Mouse (Mus musculus) lung, embryonic 16.5 days (tissue): ENCODE data around the gene Adad1. TPM values are rescaled to one million over a fixed set of nuclear protein-coding genes. Genes with fewer than 3 reads are reported as not detected.

ENCODE experiments used
- ATAC-seq: fragments of 200-750 bp; cut with Nextera tagmentation; 2 replicates; pipeline ENCODE4 v1.8.0; 2017; ENCODE audit warnings: low read depth, mild to moderate bottlenecking, moderate library complexity
- H3K27ac ChIP-seq: fragments of 300-500 bp; sonication (generic); 2 replicates; pipeline ENCODE4 v1.5.1; 2014; ENCODE audit warnings: mild to moderate bottlenecking, control low read depth, low read length
- H3K27me3 ChIP-seq: fragments of 300-500 bp; sonication (generic); 2 replicates; pipeline ENCODE4 v1.6.1; 2014; ENCODE audit warnings: low read depth, low read length, mixed read lengths; ENCODE audit not compliant: control insufficient read depth, insufficient read depth
- H3K36me3 ChIP-seq: fragments of 300-500 bp; sonication (generic); 2 replicates; pipeline ENCODE4 v1.6.1; 2014; ENCODE audit warnings: low read length; ENCODE audit not compliant: control insufficient read depth, insufficient read depth
- H3K4me1 ChIP-seq: fragments of 300-500 bp; sonication (generic); replicated peaks from 2 replicates; pipeline ENCODE4 v1.6.1; 2014; ENCODE audit warnings: low read length, mixed read lengths; ENCODE audit not compliant: control insufficient read depth, insufficient read depth
- H3K4me2 ChIP-seq: fragments of 300-500 bp; sonication (generic); 2 replicates; pipeline ENCODE4 v1.6.1; 2014; ENCODE audit warnings: low read depth, low read length, control low read depth
- H3K4me3 ChIP-seq: fragments of 300-500 bp; sonication (generic); 2 replicates; pipeline ENCODE4 v1.5.1; 2014; ENCODE audit warnings: mild to moderate bottlenecking, low read length, control low read depth
- H3K9ac ChIP-seq: fragments of 300-500 bp; sonication (generic); 2 replicates; pipeline ENCODE4 v1.6.1; 2014; ENCODE audit warnings: low read length, control low read depth
- H3K9me3 ChIP-seq: fragments of 300-500 bp; sonication (generic); 2 replicates; pipeline ENCODE4 v1.6.1; 2016; ENCODE audit warnings: low read length; ENCODE audit not compliant: control insufficient read depth
- WGBS: fragments of 180-500 bp; shearing (Covaris S2); extraction: QIAGEN DNeasy Blood & Tissue Kit; methylation state at CpG from one replicate; pipeline ENCODE4 v1.1.7; 2014; 5-methylcytosine and 5-hydroxymethylcytosine counted together
- polyA plus RNA-seq: library from polyadenylated mRNA; unstranded; fragments of >200 nt; fragmentation: Nextera tagmentation; extraction: Ambion mirVana; gene quantifications from 2 replicates; pipeline ENCODE4 v1.2.1, GENCODE M21; 2015

Adad1 gene
- polyA plus RNA-seq, 1 experiment from 2014 or later: 0.41 TPM

DNA sequence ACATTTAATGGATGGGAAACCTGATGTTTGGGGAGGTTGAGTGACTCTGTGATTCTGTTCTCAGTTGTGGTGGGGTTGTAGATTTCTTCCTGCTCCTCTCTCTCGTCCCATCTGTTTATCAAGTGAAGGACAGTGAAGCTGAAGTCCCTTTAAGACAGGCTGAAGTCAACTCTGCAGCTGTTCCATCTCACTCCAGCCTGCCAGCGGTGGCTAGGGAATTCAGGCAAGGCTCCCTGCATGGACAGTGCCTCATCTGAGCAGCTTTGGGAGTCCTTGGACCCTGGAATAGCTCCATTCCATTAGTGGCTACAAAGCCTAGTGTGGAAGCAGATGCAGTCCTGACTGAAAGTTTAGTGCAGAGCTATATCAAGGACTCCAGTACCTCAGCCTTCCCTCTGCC, 65.7 kb downstream of the Adad1 start:
- no peaks in the 10 kb centered on the region for H3K36me3 ChIP-seq
- H3K4me2 ChIP-seq: no peak overlapping the region
- no peaks in the 10 kb centered on the region for H3K4me1 ChIP-seq
- H3K9me3 ChIP-seq: no peaks in the 10 kb centered on the region
- 36% methylated on average over 2 of the region's 2 CpGs for WGBS
- no peak overlapping the region for H3K27ac ChIP-seq
- H3K4me3 ChIP-seq: no peak overlapping the region
- peak; percentile 51; the same call in 1 of the 2 replicates for ATAC-seq
- no peaks in the 10 kb centered on the region for H3K27me3 ChIP-seq
- no peak overlapping the region for H3K9ac ChIP-seq

GRCm38 (mm10) chr3:37137231-37137630, 73.9 kb downstream of the Adad1 start:
- Histone ChIP-seq H3K36me3 (no peaks in the 10 kb centered on the region), H3K9ac (no peak overlapping the region)
- WGBS: 21% methylated on average over 4 of the region's 4 CpGs

DNA sequence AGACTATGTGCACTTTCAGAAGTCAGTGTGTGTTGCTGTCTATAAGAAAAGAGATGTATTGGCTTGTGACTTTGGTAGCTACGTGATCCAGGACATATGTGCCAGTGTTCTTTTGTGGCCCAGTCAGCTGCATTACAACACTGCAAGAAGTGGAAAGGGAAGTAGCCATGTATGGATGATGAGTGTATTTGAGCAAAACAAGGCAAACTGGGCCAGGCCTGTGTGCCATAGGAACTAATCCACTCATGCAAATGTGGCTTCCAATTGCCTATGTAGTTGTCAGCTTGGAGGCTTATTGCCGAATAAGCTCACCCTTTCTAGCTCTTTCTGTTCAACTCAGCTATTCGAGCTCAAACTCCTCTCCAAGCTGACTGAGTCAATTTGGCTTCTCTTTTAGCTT, 75.9 kb downstream of the Adad1 start:
- Histone ChIP-seq H3K4me1 (no peaks in the 10 kb centered on the region), H3K27me3 (no peaks in the 10 kb centered on the region), H3K27ac (no peak overlapping the region), H3K4me2 (no peak overlapping the region), H3K36me3 (no peaks in the 10 kb centered on the region), H3K9ac (no peak overlapping the region), H3K9me3 (no peaks in the 10 kb centered on the region), H3K4me3 (no peak overlapping the region)
- ATAC-seq: no peak
- WGBS: 75% methylated on average over 3 of the region's 3 CpGs

More at GRCm38 (mm10) chr3:37137231-37137630, 73.9 kb downstream of the Adad1 start:
- Histone ChIP-seq H3K4me1 (no peaks in the 10 kb centered on the region), H3K27me3 (no peaks in the 10 kb centered on the region), H3K9me3 (no peaks in the 10 kb centered on the region), H3K4me2 (no peak overlapping the region), H3K27ac (no peak overlapping the region), H3K4me3 (no peak overlapping the region)
- no peak for ATAC-seq

DNA sequence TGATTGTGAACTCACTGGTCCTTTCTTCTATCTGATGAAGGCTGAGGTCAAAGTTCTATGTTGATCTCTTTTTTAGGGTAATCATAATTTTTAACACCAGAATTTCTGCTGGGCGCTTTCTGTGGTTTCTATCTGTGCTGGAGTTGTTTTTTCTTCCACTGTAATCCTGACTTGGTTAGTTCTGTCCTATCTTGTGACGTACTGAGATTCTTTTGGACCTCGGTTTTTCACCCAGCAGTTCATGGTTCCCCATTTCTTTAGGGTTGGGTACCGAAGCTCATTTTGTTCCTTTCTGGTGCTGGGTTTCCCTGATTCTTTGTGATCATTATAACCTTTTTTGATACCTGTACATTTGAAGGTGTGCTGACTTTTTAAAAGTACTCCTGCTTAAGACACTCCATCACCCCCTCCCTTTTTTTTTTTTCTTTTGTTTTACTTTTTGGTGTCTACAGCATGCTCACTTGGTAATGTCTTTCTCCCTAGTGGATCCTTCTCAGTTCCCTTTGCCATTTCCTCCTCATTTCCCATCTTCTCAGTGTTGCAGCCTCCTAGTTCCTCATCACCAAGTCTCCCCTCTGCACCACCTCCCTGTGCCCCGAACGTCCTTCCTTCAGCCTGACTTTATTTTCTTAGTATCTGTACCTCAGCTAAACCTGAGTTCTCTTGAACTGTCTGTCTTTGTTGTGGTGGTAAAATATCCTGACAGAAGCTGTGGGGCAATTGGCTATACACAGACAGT, 77.0 kb downstream of the Adad1 start:
- Histone ChIP-seq H3K4me2 (no peak overlapping the region), H3K27ac (no peak overlapping the region), H3K27me3 (no peaks in the 10 kb centered on the region), H3K4me3 (no peak overlapping the region), H3K9ac (no peak overlapping the region), H3K4me1 (no peaks in the 10 kb centered on the region), H3K36me3 (no peaks in the 10 kb centered on the region), H3K9me3 (no peaks in the 10 kb centered on the region)
- 86% methylated on average over 6 of the region's 6 CpGs for WGBS
- ATAC-seq: no peak

- H3K9me3 ChIP-seq: no peaks in the 10 kb centered on the region
- 93% methylated on average over 2 of the region's 2 CpGs for WGBS
- H3K27ac ChIP-seq: no peak overlapping the region
- H3K36me3 ChIP-seq: no peaks in the 10 kb centered on the region
- no peak overlapping the region for H3K9ac ChIP-seq
- no peak overlapping the region for H3K4me2 ChIP-seq
- H3K4me1 ChIP-seq: 0 out of 2 replicates have a peak, but pooled peaks cover 3% of the 10 kb centered on the region
- H3K4me3 ChIP-seq: no peak overlapping the region
- ATAC-seq: no peak
- no peaks in the 10 kb centered on the region for H3K27me3 ChIP-seq
Observed at GRCm38 (mm10) chr3:37141827-37142226, 78.5 kb downstream of the Adad1 start.

- Histone ChIP-seq H3K27me3 (no peaks in the 10 kb centered on the region), H3K4me3 (no peak overlapping the region), H3K9ac (no peak overlapping the region), H3K27ac (no peak overlapping the region), H3K9me3 (no peaks in the 10 kb centered on the region), H3K36me3 (no peaks in the 10 kb centered on the region), H3K4me1 (0 out of 2 replicates have a peak, but pooled peaks cover 3% of the 10 kb centered on the region), H3K4me2 (no peak overlapping the region)
- ATAC-seq: peak; percentile 34; the same call in 1 of the 2 replicates
- 21% methylated on average over 1 of the region's 1 CpGs for WGBS
Observed at GRCm38 (mm10) chr3:37144979-37145378, 81.7 kb downstream of the Adad1 start.

- H3K9ac ChIP-seq: no peak overlapping the region
Observed at GRCm38 (mm10) chr3:37146406-37146805, 83.1 kb downstream of the Adad1 start.

DNA sequence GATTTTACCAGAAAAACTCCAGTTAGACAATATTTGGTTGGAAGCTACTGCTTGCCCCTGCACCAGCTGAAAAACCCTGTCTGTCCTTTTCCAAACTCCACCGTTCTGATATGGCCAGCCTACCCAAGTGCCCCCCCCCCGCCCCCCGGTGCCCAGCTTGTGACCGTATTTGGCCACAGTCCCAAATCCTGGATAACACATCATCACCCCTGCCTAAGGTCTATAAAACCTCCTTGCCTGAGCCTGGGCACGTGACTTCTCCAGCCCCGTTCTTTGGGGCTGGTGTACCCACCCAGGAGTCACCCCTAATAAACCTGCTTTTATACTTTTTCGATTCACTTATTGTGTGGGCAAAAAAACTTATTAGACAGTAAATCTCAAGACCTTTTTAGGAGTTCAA, 83.5 kb downstream of the Adad1 start:
- Histone ChIP-seq H3K27ac (no peak overlapping the region), H3K4me1 (0 out of 2 replicates have a peak, but pooled peaks cover 3% of the 10 kb centered on the region), H3K27me3 (no peaks in the 10 kb centered on the region), H3K9ac (no peak overlapping the region), H3K9me3 (no peaks in the 10 kb centered on the region), H3K36me3 (no peaks in the 10 kb centered on the region), H3K4me3 (no peak overlapping the region), H3K4me2 (no peak overlapping the region)
- 53% methylated on average over 7 of the region's 7 CpGs for WGBS
- ATAC-seq: no peak

More at GRCm38 (mm10) chr3:37146406-37146805, 83.1 kb downstream of the Adad1 start:
- no peak overlapping the region for H3K4me3 ChIP-seq
- H3K27ac ChIP-seq: no peak overlapping the region
- H3K36me3 ChIP-seq: no peaks in the 10 kb centered on the region
- no peaks in the 10 kb centered on the region for H3K9me3 ChIP-seq
- peak; percentile 52; the same call in 1 of the 2 replicates for ATAC-seq
- 0 out of 2 replicates have a peak, but pooled peaks cover 3% of the 10 kb centered on the region for H3K4me1 ChIP-seq
- WGBS: 12% methylated on average over 8 of the region's 8 CpGs
- no peaks in the 10 kb centered on the region for H3K27me3 ChIP-seq
- no peak overlapping the region for H3K4me2 ChIP-seq

DNA sequence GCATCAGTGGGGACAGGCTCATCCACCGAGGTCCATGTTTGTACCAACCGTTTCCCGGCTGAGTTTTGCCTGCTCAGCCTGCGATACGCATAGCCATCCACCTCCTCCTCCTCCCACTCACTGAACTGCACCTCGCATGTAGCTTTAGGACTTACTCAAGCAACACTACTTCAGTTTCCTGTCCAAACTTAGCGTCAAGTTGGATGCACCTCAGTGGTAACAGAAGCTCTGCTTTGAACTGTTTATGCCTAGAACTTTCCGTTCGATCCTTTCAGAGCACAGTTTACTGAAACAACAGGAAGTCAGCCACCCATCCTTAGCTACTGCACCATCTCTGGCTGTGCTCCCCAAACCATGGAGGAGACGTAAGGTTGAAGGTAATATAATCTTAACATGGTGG, 88.9 kb downstream of the Adad1 start:
- ATAC-seq: no peak
- Histone ChIP-seq H3K27me3 (no peaks in the 10 kb centered on the region), H3K4me1 (no peaks in the 10 kb centered on the region), H3K9ac (no peak overlapping the region), H3K27ac (no peak overlapping the region), H3K4me2 (no peak overlapping the region), H3K36me3 (no peaks in the 10 kb centered on the region), H3K4me3 (no peak overlapping the region), H3K9me3 (no peaks in the 10 kb centered on the region)
- WGBS: 71% methylated on average over 10 of the region's 10 CpGs
